7 mouse cellular contexts compared by ENCODE assay signal in the genomic region with DNA sequence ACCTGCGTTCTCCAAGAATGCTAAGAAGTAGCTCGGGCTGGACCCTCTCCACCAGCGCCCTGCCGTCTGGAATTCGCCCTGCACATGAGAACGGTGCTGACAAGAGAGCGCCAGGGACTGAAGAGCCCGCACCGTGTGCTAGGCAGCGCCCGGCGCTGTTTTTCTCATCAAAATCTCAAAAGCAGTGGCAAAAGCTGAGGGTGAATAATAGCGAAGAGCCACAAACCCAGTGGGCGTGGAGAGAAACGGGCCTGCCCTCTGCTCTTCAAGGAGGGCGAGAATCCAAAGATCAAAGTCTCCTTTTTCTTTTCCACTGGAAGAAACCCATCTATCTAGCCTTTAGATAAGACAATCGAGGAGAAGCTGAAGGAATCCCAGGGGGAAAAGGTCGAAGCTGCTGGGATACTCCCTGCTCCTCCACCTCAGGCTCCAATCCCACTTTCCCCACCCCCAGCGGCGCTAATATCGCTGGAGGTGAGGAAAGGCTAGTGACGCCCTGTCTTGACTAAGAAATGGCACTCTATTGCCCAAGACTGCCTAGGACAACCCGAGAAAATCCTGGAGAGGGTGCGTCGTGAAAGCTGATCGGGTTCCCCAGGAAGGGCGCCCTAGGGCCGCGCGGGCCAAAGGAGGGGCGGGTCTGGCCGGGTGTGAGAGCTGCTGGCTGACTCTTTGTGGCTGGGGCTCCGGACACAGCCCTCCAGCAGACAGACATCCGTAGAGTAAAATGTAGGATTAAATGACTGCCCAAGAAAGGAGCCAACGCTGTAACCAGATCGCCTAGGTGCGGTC. TPM values are rescaled to one million over a fixed set of nuclear protein-coding genes. Genes with fewer than 3 reads are reported as not detected.
DNase-seq lines count a peak whose midpoint lies in the region; ATAC-seq lines count a peak whose summit lies in the region.

No protein-coding gene starts in this region.

- WGBS in embryonic facial prominence, embryonic 13.5 days = under 1% methylated on average over 37 of the region's 37 CpGs
- under 1% methylated on average over 37 of the region's 37 CpGs for WGBS in intestine, embryonic 14.5 days

- H3K9me3 ChIP-seq in embryonic facial prominence, embryonic 13.5 days = no peaks in the 10 kb centered on the region
- H3K9me3 ChIP-seq in intestine, embryonic 14.5 days (ENCODE audit: control insufficient read depth, low read length) = no peaks in the 10 kb centered on the region

- peak overlapping the region; percentile 61 for H3K4me3 ChIP-seq in embryonic facial prominence, embryonic 13.5 days
- H3K4me3 ChIP-seq in intestine, embryonic 14.5 days (ENCODE audit: low read depth, low read length) = peak overlapping the region; percentile 21

- ATAC-seq in embryonic facial prominence, embryonic 13.5 days (ENCODE audit: insufficient number of reproducible peaks, insufficient read depth, low FRiP score, low TSS enrichment, low read depth) = peak; percentile 2; the same call in 1 of the 2 replicates
- no peak for ATAC-seq in intestine, embryonic 14.5 days (replicated peaks; ENCODE audit: low FRiP score, low TSS enrichment, low read depth)

- H3K4me2 ChIP-seq in embryonic facial prominence, embryonic 13.5 days = peak overlapping the region; percentile 90
- H3K4me2 ChIP-seq in intestine, embryonic 14.5 days (ENCODE audit: low read length) = peak overlapping the region; percentile 42

- peak overlapping the region; percentile 89 for H3K27ac ChIP-seq in embryonic facial prominence, embryonic 13.5 days
- H3K27ac ChIP-seq in intestine, embryonic 14.5 days (ENCODE audit: low read depth) = no peak overlapping the region

- H3K9ac ChIP-seq in embryonic facial prominence, embryonic 13.5 days = peak overlapping the region; percentile 83
- no peak overlapping the region for H3K9ac ChIP-seq in intestine, embryonic 14.5 days (ENCODE audit: low read length)

- peak; percentile 69 for DNase-seq in ZHBTc4 (ENCODE audit: low read depth, low spot score)
- DNase-seq in intestine, embryonic 14.5 days (ENCODE audit: low spot score) = peak; percentile 73
- DNase-seq in lung, postnatal 10 days = peak; percentile 29
- no peak for DNase-seq in adrenal gland, postnatal 36 days
- no peak for DNase-seq in left cerebral cortex, postnatal 4 days
- DNase-seq in spleen, postnatal 14 days (ENCODE audit: low spot score in 2 of 2) = no peak

- intact Hi-C loops in left cerebral cortex, postnatal 4 days (cut with DNase I) = no loop called here

- H3K4me1 ChIP-seq in embryonic facial prominence, embryonic 13.5 days = peaks cover 59% of the 10 kb centered on the region
- peaks cover 40% of the 10 kb centered on the region for H3K4me1 ChIP-seq in intestine, embryonic 14.5 days (replicated peaks; ENCODE audit: control insufficient read depth, insufficient read depth, low read length)

- H3K27me3 ChIP-seq in embryonic facial prominence, embryonic 13.5 days = peaks cover 51% of the 10 kb centered on the region
- H3K27me3 ChIP-seq in intestine, embryonic 14.5 days (replicated peaks; ENCODE audit: control insufficient read depth, insufficient read depth, low read length) = peaks cover 85% of the 10 kb centered on the region

- H3K36me3 ChIP-seq in embryonic facial prominence, embryonic 13.5 days = peaks cover 22% of the 10 kb centered on the region
- no peaks in the 10 kb centered on the region for H3K36me3 ChIP-seq in intestine, embryonic 14.5 days (ENCODE audit: control insufficient read depth, insufficient read depth, low read length)

RNA-seq across cellular contexts. Expression of gene Col2a1, which starts 3.0 kb away (rescaled TPM):
- polyA plus RNA-seq in embryonic facial prominence, embryonic 13.5 days (2015; fragmentation: Nextera tagmentation; extraction: Ambion mirVana) = 306 and 385 TPM in 2 replicates
- polyA plus RNA-seq in intestine, embryonic 14.5 days (2014; fragmentation: Nextera tagmentation; extraction: Ambion mirVana) = 2.3 and 4.5 TPM in 2 replicates
- total RNA-seq in adrenal gland, postnatal 36 days (2021) = not detected
- 1 to 10 TPM; 2.5 to 5.4 TPM for total RNA-seq in left cerebral cortex, postnatal 4 days (2021)

RNA-seq across cellular contexts. Expression of gene Tmem106c, which starts 37.5 kb away (rescaled TPM):
- 37.8 and 38.7 TPM in 2 replicates for polyA plus RNA-seq in embryonic facial prominence, embryonic 13.5 days (2015; fragmentation: Nextera tagmentation; extraction: Ambion mirVana)
- polyA plus RNA-seq in intestine, embryonic 14.5 days (2014; fragmentation: Nextera tagmentation; extraction: Ambion mirVana) = 39.0 and 43.4 TPM in 2 replicates
- 10 to 100 TPM; 50.6 to 61.7 TPM for total RNA-seq in adrenal gland, postnatal 36 days (2021)
- total RNA-seq in left cerebral cortex, postnatal 4 days (2021) = 10 to 100 TPM; 18.0 to 20.1 TPM

Comparison
In these comparisons a context has a peak if more than half of its experiments do, and no peak if none do; other contexts are left out.
1. DNase-seq: peak in ZHBTc4 (single experiment), intestine, embryonic 14.5 days (single experiment) and lung, postnatal 10 days (single experiment); none in adrenal gland, postnatal 36 days (0 of 2), left cerebral cortex, postnatal 4 days (single experiment) and spleen, postnatal 14 days (0 of 2).